Mouse (Mus musculus) cerebellum, postnatal 14 days (tissue): ENCODE results near the gene Sike1.

Experiments
- DNase-seq, 2 experiments: peaks; one replicate each; pipeline ENCODE4 v3.0.0; 2021; ENCODE audit warnings: mixed read lengths in 2 of 2

Gene Sike1

GRCm38 (mm10) chr3:102995605-102996321, at the start of gene Sike1:
Sike1 (plus strand) TSS chr3:102995708.
- DNase-seq = peak; percentile 94 to 96

GRCm38 (mm10) chr3:102946312-102946711, 49.2 kb upstream of the Sike1 start:
- no peak for DNase-seq

- DNase-seq = no peak
Measured at GRCm38 (mm10) chr3:102946861-102947260, 48.6 kb upstream of the Sike1 start.

GRCm38 (mm10) chr3:102954476-102954875, 41.0 kb upstream of the Sike1 start:
- DNase-seq = no peak

GRCm38 (mm10) chr3:102955143-102955542, 40.4 kb upstream of the Sike1 start:
- DNase-seq = no peak

GRCm38 (mm10) chr3:102955596-102955995, 39.9 kb upstream of the Sike1 start:
- no peak for DNase-seq

- DNase-seq = no peak
Measured at GRCm38 (mm10) chr3:102964033-102964432, 31.5 kb upstream of the Sike1 start, which contains the start of gene Nr1h5. Nr1h5 (minus strand) TSS chr3:102964133.

GRCm38 (mm10) chr3:102970067-102970466, 25.4 kb upstream of the Sike1 start:
- no peak for DNase-seq

GRCm38 (mm10) chr3:102970508-102970907, 25.0 kb upstream of the Sike1 start:
- no peak for DNase-seq

- DNase-seq = no peak
Measured at GRCm38 (mm10) chr3:102976906-102977305, 18.6 kb upstream of the Sike1 start.

GRCm38 (mm10) chr3:102979550-102980348, 15.8 kb upstream of the Sike1 start:
- DNase-seq = peak; percentile 15 to 19

GRCm38 (mm10) chr3:102980349-102980736, 15.2 kb upstream of the Sike1 start:
- no peak for DNase-seq

- DNase-seq = no peak
Measured at GRCm38 (mm10) chr3:102991041-102991440, 4.5 kb upstream of the Sike1 start.

GRCm38 (mm10) chr3:102992936-102993335, 2.6 kb upstream of the Sike1 start:
- no peak for DNase-seq

- no peak for DNase-seq
Measured at GRCm38 (mm10) chr3:102995233-102995604, 289 bp upstream of the Sike1 start.

- DNase-seq = no peak
Measured at GRCm38 (mm10) chr3:102997036-102997435, 1.5 kb downstream of the Sike1 start.

- DNase-seq = no peak
Measured at GRCm38 (mm10) chr3:102997591-102997990, 2.1 kb downstream of the Sike1 start.

GRCm38 (mm10) chr3:103001595-103001994, 6.1 kb downstream of the Sike1 start:
- DNase-seq = no peak

- DNase-seq = no peak
Measured at GRCm38 (mm10) chr3:103017350-103017749, 21.8 kb downstream of the Sike1 start.

- DNase-seq = no peak
Measured at GRCm38 (mm10) chr3:103019462-103019861, 24.0 kb downstream of the Sike1 start.

- DNase-seq = peak; percentile 97 to 99
Measured at GRCm38 (mm10) chr3:103020249-103020942, 24.9 kb downstream of the Sike1 start, which contains the start of gene Csde1. Csde1 (plus strand) TSS chr3:103020426.

- DNase-seq = peak; percentile 88 to 89
Measured at GRCm38 (mm10) chr3:103020943-103021638, 25.6 kb downstream of the Sike1 start.

- DNase-seq = no peak
Measured at GRCm38 (mm10) chr3:103026174-103026573, 30.7 kb downstream of the Sike1 start.
